In genomic region chr9:45618443-45618842, GRCm38 (mm10) we compare ENCODE assay signal across 19 mouse cellular contexts.
DNase-seq lines count a peak whose midpoint lies in the region; ATAC-seq lines count a peak whose summit lies in the region.
"Had no signal": no experiment of that assay in that cellular context is flagged by ENCODE, and none has a peak within 500 bp of the region (broad histone marks: within the 10 kb centered on the region; RNA-seq: fewer than 3 reads in every experiment).

No protein-coding gene starts in this region.

- no peak for ATAC-seq in midbrain, embryonic 12.5 days (ENCODE audit: low FRiP score, low read depth)
- peak; percentile 8; the same call in 1 of the 2 replicates for ATAC-seq in forebrain, embryonic 14.5 days
- no peak for ATAC-seq in hindbrain, embryonic 16.5 days
- no peak for ATAC-seq in neural tube, embryonic 15.5 days (ENCODE audit: low FRiP score)
- ATAC-seq: inflammation-experienced regulatory T-cells, adult 6 months; liver, postnatal 0 days had no signal

- no peak for DNase-seq in midbrain, embryonic 10.5 days (ENCODE audit: low spot score)
- no peak for DNase-seq in forebrain, embryonic 14.5 days (ENCODE audit: low spot score)
- no peak for DNase-seq in adrenal gland, postnatal 36 days
- no peak for DNase-seq in c-Kit-positive CD71-positive TER-119-positive erythroid progenitor cells, embryonic 14.5 days (ENCODE audit: low spot score)
- DNase-seq: adrenal gland, adult 8-10 months; cerebellum, adult 18-20 months; cerebellum, postnatal 25 days; heart, postnatal 10 days; kidney, adult 8-10 months; kidney, postnatal 14 days; liver, postnatal 0 days; lung, postnatal 10 days had no signal

- H3K27me3 ChIP-seq in midbrain, embryonic 12.5 days, result no peaks in the 10 kb centered on the region
- H3K27me3 ChIP-seq in midbrain, embryonic 10.5 days (ENCODE audit: low read depth, poor library complexity, severe bottlenecking), result no peaks in the 10 kb centered on the region
- no peaks in the 10 kb centered on the region for H3K27me3 ChIP-seq in forebrain, embryonic 14.5 days (replicated peaks; ENCODE audit: control insufficient read depth, insufficient read depth, low read length)
- no peaks in the 10 kb centered on the region for H3K27me3 ChIP-seq in hindbrain, embryonic 16.5 days (replicated peaks; ENCODE audit: control insufficient read depth, insufficient read depth, low read length)
- no peaks in the 10 kb centered on the region for H3K27me3 ChIP-seq in neural tube, embryonic 15.5 days (replicated peaks)

- H3K4me3 ChIP-seq in midbrain, embryonic 12.5 days, result no peak overlapping the region
- H3K4me3 ChIP-seq in midbrain, embryonic 10.5 days, result no peak overlapping the region
- H3K4me3 ChIP-seq in forebrain, embryonic 14.5 days (ENCODE audit: low read depth, low read length), result no peak overlapping the region
- no peak overlapping the region for H3K4me3 ChIP-seq in hindbrain, embryonic 16.5 days (ENCODE audit: low read length)
- no peak overlapping the region for H3K4me3 ChIP-seq in neural tube, embryonic 15.5 days (replicated peaks)
- H3K4me3 ChIP-seq: heart, embryonic 10.5 days; limb, embryonic 10.5 days had no signal

- no peaks in the 10 kb centered on the region for H3K36me3 ChIP-seq in midbrain, embryonic 12.5 days
- no peaks in the 10 kb centered on the region for H3K36me3 ChIP-seq in midbrain, embryonic 10.5 days
- H3K36me3 ChIP-seq in forebrain, embryonic 14.5 days (ENCODE audit: control insufficient read depth, insufficient read depth, low read length), result no peaks in the 10 kb centered on the region
- no peaks in the 10 kb centered on the region for H3K36me3 ChIP-seq in hindbrain, embryonic 16.5 days (ENCODE audit: control insufficient read depth, insufficient read depth, low read length)
- H3K36me3 ChIP-seq in neural tube, embryonic 15.5 days, result no peaks in the 10 kb centered on the region
- H3K36me3 ChIP-seq: heart, embryonic 10.5 days; limb, embryonic 10.5 days had no signal

- WGBS in midbrain, embryonic 12.5 days, result 93% methylated on average over 7 of the region's 7 CpGs
- WGBS in midbrain, embryonic 10.5 days, result 92% methylated on average over 7 of the region's 7 CpGs
- WGBS in forebrain, embryonic 14.5 days, result 77% methylated on average over 7 of the region's 7 CpGs
- 84% methylated on average over 7 of the region's 7 CpGs for WGBS in hindbrain, embryonic 16.5 days
- WGBS in neural tube, embryonic 15.5 days, result 69% methylated on average over 7 of the region's 7 CpGs

- H3K9me3 ChIP-seq in midbrain, embryonic 12.5 days, result no peaks in the 10 kb centered on the region
- H3K9me3 ChIP-seq in midbrain, embryonic 10.5 days (replicated peaks), result no peaks in the 10 kb centered on the region
- H3K9me3 ChIP-seq in forebrain, embryonic 14.5 days (replicated peaks; ENCODE audit: control insufficient read depth, low read length), result no peaks in the 10 kb centered on the region
- no peaks in the 10 kb centered on the region for H3K9me3 ChIP-seq in hindbrain, embryonic 16.5 days (ENCODE audit: control insufficient read depth, low read length)
- no peaks in the 10 kb centered on the region for H3K9me3 ChIP-seq in neural tube, embryonic 15.5 days (replicated peaks)
- H3K9me3 ChIP-seq: heart, embryonic 10.5 days; limb, embryonic 10.5 days had no signal

- peak overlapping the region; percentile 10; the same call in 1 of the 2 replicates for H3K27ac ChIP-seq in midbrain, embryonic 12.5 days (replicated peaks)
- H3K27ac ChIP-seq in midbrain, embryonic 10.5 days (replicated peaks), result no peak overlapping the region
- H3K27ac ChIP-seq in forebrain, embryonic 14.5 days (ENCODE audit: low read depth, low read length), result peak overlapping the region; percentile 34; the same call in 1 of the 2 replicates
- peak overlapping the region; percentile 37; the same call in 1 of the 2 replicates for H3K27ac ChIP-seq in hindbrain, embryonic 16.5 days (ENCODE audit: low read depth, low read length)
- peak overlapping the region; percentile 66 for H3K27ac ChIP-seq in neural tube, embryonic 15.5 days (replicated peaks)
- H3K27ac ChIP-seq: heart, embryonic 10.5 days; limb, embryonic 10.5 days; stomach, postnatal 0 days had no signal

- no peak overlapping the region for H3K9ac ChIP-seq in midbrain, embryonic 12.5 days (replicated peaks)
- H3K9ac ChIP-seq in forebrain, embryonic 14.5 days (ENCODE audit: low read length), result no peak overlapping the region
- no peak overlapping the region for H3K9ac ChIP-seq in hindbrain, embryonic 16.5 days (ENCODE audit: low read depth, low read length)
- no peak overlapping the region for H3K9ac ChIP-seq in neural tube, embryonic 15.5 days (replicated peaks)
- H3K9ac ChIP-seq: liver, postnatal 0 days had no signal

- no peak overlapping the region for H3K4me2 ChIP-seq in midbrain, embryonic 12.5 days (replicated peaks)
- no peak overlapping the region for H3K4me2 ChIP-seq in forebrain, embryonic 14.5 days (ENCODE audit: low read length)
- no peak overlapping the region for H3K4me2 ChIP-seq in hindbrain, embryonic 16.5 days (ENCODE audit: low read length)
- no peak overlapping the region for H3K4me2 ChIP-seq in neural tube, embryonic 15.5 days

- peaks cover 23% of the 10 kb centered on the region for H3K4me1 ChIP-seq in midbrain, embryonic 12.5 days
- peaks cover 35% of the 10 kb centered on the region for H3K4me1 ChIP-seq in midbrain, embryonic 10.5 days
- peaks cover 37% of the 10 kb centered on the region for H3K4me1 ChIP-seq in forebrain, embryonic 14.5 days (ENCODE audit: control insufficient read depth, insufficient read depth, low read length)
- peaks cover 18% of the 10 kb centered on the region for H3K4me1 ChIP-seq in hindbrain, embryonic 16.5 days (ENCODE audit: control insufficient read depth, insufficient read depth, low read depth, low read length)
- H3K4me1 ChIP-seq in neural tube, embryonic 15.5 days, result peaks cover 49% of the 10 kb centered on the region
- H3K4me1 ChIP-seq: heart, embryonic 10.5 days; limb, embryonic 10.5 days had no signal
